Mouse (Mus musculus) heart, adult 2 months (tissue): ENCODE results near the gene Ciao1.
A peak's percentile ranks its signal among the peaks of the same experiment; 100 is the strongest.

Experiments
- EP300 ChIP-seq: fragments of 200-500 bp; IDR thresholded peaks from 2 replicates; pipeline ENCODE4 v1.6.1; 2011; ENCODE audit warnings: low read depth, low read length, control low read depth; ENCODE audit not compliant: insufficient read depth
- POLR2A ChIP-seq: fragments of 200-500 bp; IDR thresholded peaks from 2 replicates; pipeline ENCODE4 v1.6.1; 2011; ENCODE audit warnings: mild to moderate bottlenecking, low read depth, low read length, control low read depth; ENCODE audit not compliant: insufficient read depth

DNA sequence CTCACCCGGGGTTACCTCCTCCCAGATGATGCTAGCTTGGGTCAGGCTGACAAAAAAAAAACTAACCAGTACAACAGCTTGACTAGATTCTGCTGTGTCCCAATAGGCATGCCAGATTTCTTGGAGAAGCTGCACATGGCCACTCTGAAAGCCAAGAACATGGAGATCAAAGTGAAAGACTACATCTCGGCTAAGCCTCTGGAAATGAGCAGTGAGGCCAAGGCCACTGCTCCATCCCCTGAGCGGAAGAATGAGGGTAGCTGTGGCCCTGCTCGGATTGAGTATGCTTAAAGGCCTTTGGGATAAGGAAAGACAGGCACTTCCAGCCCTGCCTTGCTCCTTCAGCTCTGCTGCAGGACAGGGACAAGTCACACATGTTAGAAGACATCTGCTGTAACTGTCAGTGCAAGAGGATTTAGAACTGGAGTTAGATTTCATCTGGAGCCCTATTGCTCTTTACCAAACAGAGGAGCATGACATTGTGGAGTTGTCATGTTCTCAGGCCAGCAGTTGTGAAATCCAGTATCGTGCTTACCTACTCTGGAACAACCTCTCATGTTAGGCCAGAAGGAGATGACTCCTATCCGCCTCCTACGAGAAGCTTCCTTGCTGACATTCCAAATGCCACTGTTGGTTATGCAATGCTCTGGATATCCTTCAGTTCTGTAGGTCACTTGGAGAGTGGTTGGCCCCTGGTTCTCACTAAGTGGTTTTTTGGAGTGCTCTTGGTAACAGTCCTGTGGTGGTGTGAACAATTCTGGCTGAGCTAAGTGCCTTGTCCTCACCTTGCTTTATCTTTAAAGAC is 49.6 kb upstream of the Ciao1 start:
- TF ChIP-seq EP300 (0 out of 2 replicates have a peak, but pooled peaks have one; percentile 35), POLR2A (no peak)
